Mouse (Mus musculus): ENCODE data around the gene Sidt2.

Gene Sidt2

DNA sequence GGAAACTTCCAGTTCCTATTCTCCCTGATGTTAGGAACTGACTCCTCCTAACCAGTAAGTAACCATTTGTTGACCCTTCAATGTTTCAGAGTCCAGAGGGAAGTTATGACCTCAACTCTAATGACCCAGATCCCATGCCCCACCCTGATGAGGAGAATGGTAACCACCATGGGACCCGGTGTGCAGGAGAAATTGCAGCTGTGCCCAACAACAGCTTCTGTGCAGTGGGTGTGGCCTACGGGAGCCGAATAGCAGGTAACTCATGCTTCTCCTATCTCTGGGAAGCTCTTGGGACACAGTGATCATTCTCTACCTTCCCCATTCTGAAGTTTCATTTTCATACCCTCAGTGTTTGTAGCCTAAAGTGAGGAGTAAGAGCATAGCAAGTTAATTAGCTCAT is 44.1 kb downstream of the Sidt2 start:
- DNase-seq (ENCODE audit: low spot score), result no peak

DNA sequence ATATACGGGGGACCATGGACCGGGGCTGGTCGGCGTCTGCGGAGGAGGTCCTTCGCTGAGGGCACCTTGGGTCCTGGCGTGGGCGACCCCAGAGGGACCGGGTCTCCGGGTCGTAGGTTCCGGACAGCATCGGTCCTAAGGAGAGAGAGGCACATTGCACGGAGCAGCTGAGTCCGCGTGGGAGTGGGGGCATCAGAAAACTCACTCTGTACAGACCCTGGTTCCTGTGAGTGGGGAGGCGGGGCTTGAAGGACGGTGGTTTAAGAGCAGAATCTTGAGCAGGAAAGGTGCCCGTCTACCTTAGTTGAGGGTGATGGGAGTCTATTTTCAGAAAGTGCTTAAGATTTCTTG is 48.0 kb downstream of the Sidt2 start:
- DNase-seq (ENCODE audit: low spot score), result no peak

DNA sequence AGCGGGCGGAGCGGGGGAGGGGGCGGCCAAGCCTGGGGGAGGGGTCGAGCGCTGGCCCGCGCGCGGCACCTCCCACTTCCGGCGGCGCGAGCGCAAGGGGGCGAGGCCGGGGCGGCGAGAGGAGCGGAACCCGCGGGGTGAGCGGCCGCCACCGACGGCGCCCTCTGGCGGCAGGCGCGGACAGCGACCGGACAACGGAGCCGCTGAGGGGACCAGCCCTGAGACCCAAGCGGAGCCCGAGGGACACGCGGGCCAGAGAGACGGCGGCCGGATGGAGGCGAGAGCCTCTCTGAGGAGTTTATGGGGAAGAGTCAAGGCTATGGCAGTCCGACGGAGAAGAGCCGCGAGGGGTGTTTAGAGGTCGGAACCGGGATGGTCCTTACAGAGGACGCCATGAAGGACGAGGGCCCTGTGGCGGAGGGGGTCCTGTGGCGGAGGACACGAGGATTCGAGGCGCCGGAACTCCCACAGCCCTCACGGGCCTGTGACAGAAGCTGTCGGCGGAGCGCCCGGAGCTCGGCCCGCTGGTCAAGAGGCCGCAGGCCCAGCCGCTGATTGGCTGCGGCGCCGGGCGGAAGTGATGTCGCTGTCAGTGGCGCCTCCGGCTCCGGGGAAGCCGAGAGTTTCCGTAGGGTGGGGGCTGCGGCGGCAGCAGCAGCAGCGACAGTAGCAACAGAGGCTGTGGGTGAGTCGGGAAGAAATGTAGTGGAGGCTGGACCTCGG is 48.5 kb downstream of the Sidt2 start, which contains the start of the genes Pcsk7 and Rnf214:
TSS of gene Pcsk7 (plus strand) at position 143 of the 723 bp plus-strand sequence.
TSS of gene Rnf214 (minus strand) at position 557 of the 723 bp plus-strand sequence.
- peak; percentile 89 for DNase-seq (ENCODE audit: low spot score)

DNA sequence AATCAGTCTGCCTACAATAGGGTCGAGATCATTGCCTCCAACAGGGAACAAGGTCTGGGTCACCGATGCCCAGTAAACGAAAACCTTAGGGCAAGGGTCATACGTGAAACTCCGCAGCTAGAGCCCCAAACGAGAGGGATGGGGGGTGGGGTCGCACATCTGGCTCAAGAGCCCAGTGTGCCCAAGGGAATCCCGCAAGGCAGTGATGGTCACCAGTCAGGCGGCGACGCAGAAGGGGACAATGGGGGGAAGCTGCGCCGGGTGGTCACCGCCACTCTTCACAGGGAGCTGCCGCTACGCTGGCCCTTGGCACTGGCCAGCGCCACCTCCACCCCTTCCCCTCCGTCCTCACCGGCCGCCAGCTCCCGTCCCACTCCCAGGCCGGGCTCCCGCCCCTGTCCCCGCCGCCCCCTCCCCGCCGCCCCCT is 49.2 kb downstream of the Sidt2 start:
- DNase-seq (ENCODE audit: low spot score), result peak; percentile 57

DNA sequence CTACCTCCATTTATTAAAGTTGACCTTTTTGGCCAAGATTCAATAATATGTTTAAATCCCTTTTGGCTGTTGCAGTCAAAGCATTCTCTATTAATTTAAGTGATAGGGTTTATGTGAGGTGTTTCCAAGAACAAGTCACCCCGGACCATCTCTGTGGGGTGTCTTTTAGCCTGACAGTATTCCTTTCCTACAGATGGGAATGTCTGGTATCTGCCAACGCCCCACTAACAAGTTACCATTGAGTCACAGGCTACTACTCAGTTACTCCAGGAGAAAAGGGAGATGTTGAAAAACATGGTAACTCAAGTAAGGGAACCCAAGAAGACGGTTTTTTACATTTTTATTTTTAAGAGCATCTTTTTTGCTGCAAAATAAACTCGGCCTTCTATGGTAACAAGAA is 49.9 kb downstream of the Sidt2 start:
- no peak for DNase-seq (ENCODE audit: low spot score)

DNA sequence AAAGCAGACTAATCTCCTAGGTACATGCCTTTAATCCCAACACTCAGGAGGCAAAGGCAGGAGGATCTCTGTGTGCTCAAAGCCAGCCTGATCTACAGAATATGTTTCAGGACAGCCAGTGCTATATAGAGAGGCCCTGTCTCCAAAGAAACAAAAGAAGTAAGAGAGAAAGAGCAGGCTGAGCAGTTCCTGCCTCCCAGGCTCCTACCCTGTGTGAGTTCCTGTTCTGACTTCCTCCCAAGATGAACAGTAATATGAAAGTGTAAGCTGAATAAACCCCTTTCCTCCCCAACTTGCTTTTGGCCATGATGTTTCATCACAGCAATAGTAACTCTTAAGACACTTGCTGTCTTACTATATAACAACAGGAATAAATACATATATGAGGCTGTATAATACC is 61.4 kb downstream of the Sidt2 start:
- no peak for DNase-seq (ENCODE audit: low spot score)
